Mouse (Mus musculus) hindbrain, embryonic 13.5 days (tissue): ENCODE measurements around the gene Pold1. TPM values are rescaled to one million over a fixed set of nuclear protein-coding genes. Genes with fewer than 3 reads are reported as not detected.

Source experiments
- ATAC-seq: fragments of 200-750 bp; cut with Nextera tagmentation; 2 replicates; pipeline ENCODE4 v1.8.0; 2017; ENCODE audit warnings: moderate TSS enrichment; ENCODE audit not compliant: low FRiP score
- H3K27ac ChIP-seq: fragments of 300-500 bp; sonication (generic); 2 replicates; pipeline ENCODE4 v1.5.1; 2015; ENCODE audit warnings: inconsistent platforms, mild to moderate bottlenecking, moderate library complexity
- H3K27me3 ChIP-seq: fragments of 300-500 bp; sonication (generic); 2 replicates; pipeline ENCODE4 v1.6.1; 2015; ENCODE audit warnings: mild to moderate bottlenecking, inconsistent platforms
- H3K36me3 ChIP-seq: fragments of 300-500 bp; sonication (generic); 2 replicates; pipeline ENCODE4 v1.6.1; 2015; ENCODE audit warnings: mild to moderate bottlenecking, inconsistent platforms
- H3K4me1 ChIP-seq: fragments of 300-500 bp; sonication (generic); replicated peaks from 2 replicates; pipeline ENCODE4 v1.6.1; 2015; ENCODE audit warnings: inconsistent platforms
- H3K4me2 ChIP-seq: fragments of 300-500 bp; sonication (generic); 2 replicates; pipeline ENCODE4 v1.6.1; 2015; ENCODE audit warnings: inconsistent platforms, mild to moderate bottlenecking, moderate library complexity
- H3K4me3 ChIP-seq: fragments of 300-500 bp; sonication (generic); 2 replicates; pipeline ENCODE4 v1.5.1; 2015; ENCODE audit warnings: mild to moderate bottlenecking, inconsistent platforms
- H3K9ac ChIP-seq: fragments of 300-500 bp; sonication (generic); 2 replicates; pipeline ENCODE4 v1.6.1; 2015; ENCODE audit warnings: mild to moderate bottlenecking, inconsistent platforms
- H3K9me3 ChIP-seq: fragments of 300-500 bp; sonication (generic); 2 replicates; pipeline ENCODE4 v1.6.1; 2016; ENCODE audit warnings: inconsistent platforms
- WGBS: fragments of 180-500 bp; shearing (Covaris S2); methylation state at CpG from one replicate; pipeline ENCODE4 v1.1.7; 2015; 5-methylcytosine and 5-hydroxymethylcytosine counted together
- microRNA-seq: library from miRNA; unstranded; fragments of <30 nt; microRNA quantifications from one replicate; pipeline ENCODE4, GENCODE M21; 2016
- polyA plus RNA-seq: library from polyadenylated mRNA; unstranded; fragments of >200 nt; fragmentation: Nextera tagmentation; extraction: Ambion mirVana; gene quantifications from 2 replicates; pipeline ENCODE4 v1.2.1, GENCODE M21; 2015

Gene Pold1
- polyA plus RNA-seq, 1 experiment from 2014 or later, result 24.4 TPM

- 64% methylated on average over 13 of the region's 13 CpGs for WGBS
- Histone ChIP-seq H3K27me3 (peaks cover 11% of the 10 kb centered on the region), H3K36me3 (peaks cover 43% of the 10 kb centered on the region), H3K27ac (peak overlapping the region; percentile 60), H3K9me3 (no peaks in the 10 kb centered on the region), H3K9ac (peak overlapping the region; percentile 61), H3K4me2 (no peak overlapping the region), H3K4me1 (peaks cover 23% of the 10 kb centered on the region), H3K4me3 (no peak overlapping the region)
- ATAC-seq, result no peak
Observed at GRCm38 (mm10) chr7:44486927-44487575, 61.6 kb downstream of the Pold1 start.

- no peak; the same call in 1 of the 2 replicates for ATAC-seq
- no peaks in the 10 kb centered on the region for H3K9me3 ChIP-seq
- peaks cover 22% of the 10 kb centered on the region for H3K27me3 ChIP-seq
- H3K9ac ChIP-seq, result no peak overlapping the region
- H3K36me3 ChIP-seq, result peaks cover 29% of the 10 kb centered on the region
- no peak overlapping the region for H3K4me2 ChIP-seq
- H3K4me3 ChIP-seq, result no peak overlapping the region
- H3K27ac ChIP-seq, result no peak overlapping the region
- 85% methylated on average over 7 of the region's 7 CpGs for whole genome bisulfite sequencing
- peaks cover 15% of the 10 kb centered on the region for H3K4me1 ChIP-seq
Observed at GRCm38 (mm10) chr7:44485572-44486195, 63.0 kb downstream of the Pold1 start.

GRCm38 (mm10) chr7:44484841-44485571 is 63.6 kb downstream of the Pold1 start:
- no peaks in the 10 kb centered on the region for H3K9me3 ChIP-seq
- H3K4me1 ChIP-seq, result peaks cover 13% of the 10 kb centered on the region
- H3K4me2 ChIP-seq, result no peak overlapping the region
- H3K9ac ChIP-seq, result no peak overlapping the region
- H3K4me3 ChIP-seq, result no peak overlapping the region
- 0 out of 2 replicates have a peak overlapping the region, but pooled peaks have one; percentile 12 for H3K27ac ChIP-seq
- peaks cover 22% of the 10 kb centered on the region for H3K36me3 ChIP-seq
- H3K27me3 ChIP-seq, result peaks cover 28% of the 10 kb centered on the region
- WGBS, result 36% methylated on average over 5 of the region's 5 CpGs
- peak; percentile 77 for ATAC-seq

- WGBS, result 96% methylated on average over 1 of the region's 1 CpGs
- Histone ChIP-seq H3K27ac (no peak overlapping the region), H3K4me2 (no peak overlapping the region), H3K9ac (no peak overlapping the region), H3K27me3 (peaks cover 37% of the 10 kb centered on the region), H3K9me3 (no peaks in the 10 kb centered on the region), H3K4me1 (peaks cover 13% of the 10 kb centered on the region), H3K4me3 (no peak overlapping the region), H3K36me3 (peaks cover 15% of the 10 kb centered on the region)
- no peak for ATAC-seq
Observed at GRCm38 (mm10) chr7:44484109-44484508, 64.5 kb downstream of the Pold1 start.

- Histone ChIP-seq H3K9me3 (no peaks in the 10 kb centered on the region), H3K27ac (no peak overlapping the region), H3K36me3 (0 out of 2 replicates have a peak, but pooled peaks cover 3% of the 10 kb centered on the region), H3K4me2 (no peak overlapping the region), H3K4me3 (no peak overlapping the region), H3K27me3 (peaks cover 47% of the 10 kb centered on the region), H3K9ac (no peak overlapping the region), H3K4me1 (peaks cover 9% of the 10 kb centered on the region)
- no peak for ATAC-seq
- 73% methylated on average over 3 of the region's 3 CpGs for WGBS
Observed at GRCm38 (mm10) chr7:44482836-44483435, 65.7 kb downstream of the Pold1 start.

Small RNA genes lying within 50 kb of the gene (microRNA-seq; reads per million reads assigned to microRNA genes)
- not detected for gene Mir7053

Other genes with a start within 250 kb of the Pold1 start
- 3.4 and 3.9 TPM in 2 replicates for gene Clec11a, start 241.9 kb downstream of the Pold1 start, polyA plus RNA-seq
- 31.7 and 32.6 TPM in 2 replicates for gene Shank1, start 238.6 kb downstream of the Pold1 start, polyA plus RNA-seq
- 26.1 and 27.7 TPM in 2 replicates for gene Syt3, start 164.7 kb downstream of the Pold1 start, polyA plus RNA-seq
- gene 1700008O03Rik, start 163.0 kb downstream of the Pold1 start, polyA plus RNA-seq, result 1.8 and 2.4 TPM in 2 replicates
- 14.6 and 15.6 TPM in 2 replicates for gene Lrrc4b, start 119.8 kb downstream of the Pold1 start, polyA plus RNA-seq
- gene Aspdh, start 83.5 kb downstream of the Pold1 start, polyA plus RNA-seq, result 5.6 and 6.5 TPM in 2 replicates
- gene Josd2, start 80.9 kb downstream of the Pold1 start, polyA plus RNA-seq, result 45.8 and 46.2 TPM in 2 replicates
- gene Emc10, start 52.3 kb downstream of the Pold1 start, polyA plus RNA-seq, result 121 and 126 TPM in 2 replicates
- gene Fam71e1, start 52.3 kb downstream of the Pold1 start, polyA plus RNA-seq, result 32.2 and 37.4 TPM in 2 replicates
- 0.08 and 0.18 TPM in 2 replicates for gene Mybpc2, start 24.2 kb downstream of the Pold1 start, polyA plus RNA-seq
- not detected in 2 replicates for gene Spib, start 16.8 kb downstream of the Pold1 start, polyA plus RNA-seq
- gene Nr1h2, start 5.1 kb upstream of the Pold1 start, polyA plus RNA-seq, result 69.8 and 70.9 TPM in 2 replicates
- gene Napsa, start 23.5 kb upstream of the Pold1 start, polyA plus RNA-seq, result 1.1 and 1.7 TPM in 2 replicates
- 4.4 and 5.0 TPM in 2 replicates for gene Kcnc3, start 41.8 kb upstream of the Pold1 start, polyA plus RNA-seq
- gene Myh14, start 122.0 kb upstream of the Pold1 start, polyA plus RNA-seq, result 1.9 and 2.3 TPM in 2 replicates
- gene Izumo2, start 159.9 kb upstream of the Pold1 start, polyA plus RNA-seq, result not detected in 2 replicates
- 28.4 and 33.0 TPM in 2 replicates for gene Vrk3, start 199.6 kb upstream of the Pold1 start, polyA plus RNA-seq
- gene Zfp473, start 202.2 kb upstream of the Pold1 start, polyA plus RNA-seq, result 0.78 and 0.91 TPM in 2 replicates